ENCODE assay signal across 13 mouse cellular contexts in the genomic region with DNA sequence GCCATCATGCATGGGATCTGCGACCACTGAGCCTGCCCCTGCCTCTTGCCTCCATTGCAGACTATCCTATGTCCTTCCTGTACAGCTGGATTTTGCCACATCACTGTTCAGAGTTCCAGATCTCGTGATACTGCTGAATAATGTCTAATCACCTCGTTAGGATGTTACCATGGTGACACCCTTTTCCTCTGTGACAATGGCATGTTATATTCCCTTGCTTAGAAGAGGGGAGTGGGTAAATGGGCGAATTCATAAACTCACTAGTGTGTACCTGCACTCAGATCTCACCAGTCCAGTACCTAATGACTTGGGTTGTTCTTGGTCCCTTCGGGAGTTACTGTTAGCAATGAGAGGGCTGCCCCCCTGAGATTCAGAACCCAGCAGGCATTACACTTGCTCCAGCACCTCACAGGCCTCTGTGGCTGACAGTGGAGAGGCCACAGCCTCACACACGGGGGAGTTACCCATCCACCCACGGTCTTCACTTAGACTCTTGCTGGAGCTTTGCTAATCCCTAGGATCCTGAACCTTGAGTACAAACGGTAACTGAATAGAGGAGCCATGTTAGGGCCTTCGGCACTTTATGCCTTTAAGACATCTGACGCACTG. TPM values are rescaled to one million over a fixed set of nuclear protein-coding genes. Genes with fewer than 3 reads are reported as not detected.
DNase-seq lines count a peak whose midpoint lies in the region; ATAC-seq and TF ChIP-seq lines count a peak whose summit lies in the region.
"Had no signal": no experiment of that assay in that cellular context is flagged by ENCODE, and none has a peak within 500 bp of the region (broad histone marks: within the 10 kb centered on the region; RNA-seq: fewer than 3 reads in every experiment).

No protein-coding gene starts in this region.

- ATAC-seq in forebrain, embryonic 16.5 days, result peak; percentile 39
- ATAC-seq in midbrain, embryonic 16.5 days, result peak; percentile 63; the same call in 1 of the 2 replicates

- no peak for TF ChIP-seq POLR2A in cerebellum, adult 2 months (IDR thresholded peaks at IDR 0.05; ENCODE audit: borderline replicate concordance, insufficient read depth, low read length)

- H3K4me1 ChIP-seq in cerebellum, adult 2 months (ENCODE audit: control insufficient read depth, insufficient read depth, low read length), result peaks cover 29% of the 10 kb centered on the region
- peaks cover 33% of the 10 kb centered on the region for H3K4me1 ChIP-seq in forebrain, embryonic 16.5 days (replicated peaks; ENCODE audit: control insufficient read depth, insufficient read depth, low read length)
- peaks cover 7% of the 10 kb centered on the region for H3K4me1 ChIP-seq in midbrain, embryonic 16.5 days (ENCODE audit: control insufficient read depth, insufficient read depth, low read length)

- no peak for DNase-seq in cerebellum, adult 2 months
- DNase-seq in cerebellum, postnatal 36 days, result no peak
- no peak for DNase-seq in left cerebral cortex, adult 2 months (ENCODE audit: extremely low spot score in 1 of 2, low spot score in 2 of 2)
- DNase-seq in left cerebral cortex, adult 9 months (ENCODE audit: low spot score in 2 of 2), result no peak
- DNase-seq in right cerebral cortex, postnatal 14 days, result no peak
- DNase-seq in lung, postnatal 25 days (ENCODE audit: low spot score), result no peak
- DNase-seq: kidney, adult 11 months; kidney, postnatal 4 days had no signal

- no peaks in the 10 kb centered on the region for H3K27me3 ChIP-seq in cerebellum, adult 2 months (ENCODE audit: control insufficient read depth, insufficient read depth, low read length)
- H3K27me3 ChIP-seq in forebrain, embryonic 16.5 days (replicated peaks; ENCODE audit: control insufficient read depth, insufficient read depth, low read length), result no peaks in the 10 kb centered on the region
- no peaks in the 10 kb centered on the region for H3K27me3 ChIP-seq in midbrain, embryonic 16.5 days (ENCODE audit: control insufficient read depth, insufficient read depth, low read depth, low read length)

- no peak overlapping the region for H3K4me3 ChIP-seq in cerebellum, adult 2 months (replicated peaks; ENCODE audit: insufficient read depth, low read depth, low read length)
- no peak overlapping the region for H3K4me3 ChIP-seq in left cerebral cortex, adult 2 months
- H3K4me3 ChIP-seq in forebrain, embryonic 16.5 days (replicated peaks; ENCODE audit: low read length), result no peak overlapping the region
- no peak overlapping the region for H3K4me3 ChIP-seq in midbrain, embryonic 16.5 days (ENCODE audit: low read depth, low read length)

- WGBS in cerebellum, adult 2 months, result 42% methylated on average over 10 of the region's 10 CpGs
- WGBS in forebrain, embryonic 16.5 days, result 23% methylated on average over 10 of the region's 10 CpGs
- 46% methylated on average over 10 of the region's 10 CpGs for WGBS in midbrain, embryonic 16.5 days

- peak overlapping the region; percentile 0; the same call in 1 of the 2 replicates for H3K27ac ChIP-seq in cerebellum, adult 2 months (ENCODE audit: insufficient read depth, low read length)
- peak overlapping the region; percentile 16; the same call in 1 of the 2 replicates for H3K27ac ChIP-seq in left cerebral cortex, adult 2 months
- peak overlapping the region; percentile 86 for H3K27ac ChIP-seq in forebrain, embryonic 16.5 days (ENCODE audit: low read length)
- H3K27ac ChIP-seq in midbrain, embryonic 16.5 days (ENCODE audit: low read length), result peak overlapping the region; percentile 29

- intact Hi-C loops in left cerebral cortex, adult 2 months (cut with DNase I), result no loop called here

- no peak for TF ChIP-seq CTCF in cerebellum, adult 2 months (IDR thresholded peaks at IDR 0.05; ENCODE audit: borderline replicate concordance, insufficient read depth, low read depth, low read length)
- TF ChIP-seq CTCF in left cerebral cortex, adult 2 months (IDR thresholded peaks at IDR 0.05), result no peak

- H3K9ac ChIP-seq in forebrain, embryonic 16.5 days (replicated peaks; ENCODE audit: low read depth, low read length), result peak overlapping the region; percentile 33
- H3K9ac ChIP-seq in midbrain, embryonic 16.5 days (ENCODE audit: low read depth, low read length), result no peak overlapping the region

- H3K36me3 ChIP-seq in forebrain, embryonic 16.5 days (ENCODE audit: control insufficient read depth, insufficient read depth), result no peaks in the 10 kb centered on the region
- no peaks in the 10 kb centered on the region for H3K36me3 ChIP-seq in midbrain, embryonic 16.5 days (ENCODE audit: control insufficient read depth, insufficient read depth, low read length)

- 0 out of 2 replicates have a peak overlapping the region, but pooled peaks have one; percentile 10 for H3K4me2 ChIP-seq in forebrain, embryonic 16.5 days (ENCODE audit: low read length)
- no peak overlapping the region for H3K4me2 ChIP-seq in midbrain, embryonic 16.5 days (ENCODE audit: low read length)

- H3K9me3 ChIP-seq in forebrain, embryonic 16.5 days (ENCODE audit: control insufficient read depth, low read length), result no peaks in the 10 kb centered on the region
- H3K9me3 ChIP-seq in midbrain, embryonic 16.5 days (replicated peaks; ENCODE audit: control insufficient read depth, low read length, poor library complexity, severe bottlenecking), result no peaks in the 10 kb centered on the region

RNA-seq across cellular contexts. Expression of gene Fank1, which starts 11.3 kb away (rescaled TPM):
- 1.5 and 1.6 TPM in 2 replicates for polyA plus RNA-seq in cerebellum, adult 2 months (2012; rRNA removed)
- total RNA-seq in left cerebral cortex, adult 2 months (2021), result 1 to 10 TPM; 3.6 to 4.1 TPM
- polyA plus RNA-seq in forebrain, embryonic 16.5 days (2015; fragmentation: Nextera tagmentation; extraction: Ambion mirVana), result 3.0 and 3.3 TPM in 2 replicates
- 5.2 and 7.9 TPM in 2 replicates for polyA plus RNA-seq in midbrain, embryonic 16.5 days (2015; fragmentation: Nextera tagmentation; extraction: Ambion mirVana)
- total RNA-seq: gastrocnemius, postnatal 36 days; neutrophil, adult 5-6 weeks had no signal
- polyA plus RNA-seq: heart, embryonic 14.5 days had no signal

RNA-seq across cellular contexts. Expression of gene Dhx32, which starts 17.2 kb away (rescaled TPM):
- 25.3 and 29.6 TPM in 2 replicates for polyA plus RNA-seq in cerebellum, adult 2 months (2012; rRNA removed)
- 10 to 100 TPM; 36.8 to 40.8 TPM for total RNA-seq in left cerebral cortex, adult 2 months (2021)
- polyA plus RNA-seq in forebrain, embryonic 16.5 days (2015; fragmentation: Nextera tagmentation; extraction: Ambion mirVana), result 50.8 and 51.0 TPM in 2 replicates
- polyA plus RNA-seq in midbrain, embryonic 16.5 days (2015; fragmentation: Nextera tagmentation; extraction: Ambion mirVana), result 43.2 and 46.3 TPM in 2 replicates

RNA-seq across cellular contexts. Expression of gene Uros, which starts 55.5 kb away (rescaled TPM):
- polyA plus RNA-seq in cerebellum, adult 2 months (2012; rRNA removed), result 34.7 and 35.1 TPM in 2 replicates
- total RNA-seq in left cerebral cortex, adult 2 months (2021), result 10 to 100 TPM; 19.1 to 21.3 TPM
- 51.5 and 57.6 TPM in 2 replicates for polyA plus RNA-seq in forebrain, embryonic 16.5 days (2015; fragmentation: Nextera tagmentation; extraction: Ambion mirVana)
- polyA plus RNA-seq in midbrain, embryonic 16.5 days (2015; fragmentation: Nextera tagmentation; extraction: Ambion mirVana), result 55.7 and 56.7 TPM in 2 replicates

RNA-seq across cellular contexts. Expression of gene Bccip, which starts 56.2 kb away (rescaled TPM):
- 104 and 111 TPM in 2 replicates for polyA plus RNA-seq in cerebellum, adult 2 months (2012; rRNA removed)
- total RNA-seq in left cerebral cortex, adult 2 months (2021), result 10 to 100 TPM; 66.7 to 73.4 TPM
- polyA plus RNA-seq in forebrain, embryonic 16.5 days (2015; fragmentation: Nextera tagmentation; extraction: Ambion mirVana), result 110 and 115 TPM in 2 replicates
- 89.8 and 93.0 TPM in 2 replicates for polyA plus RNA-seq in midbrain, embryonic 16.5 days (2015; fragmentation: Nextera tagmentation; extraction: Ambion mirVana)

Comparison
In these comparisons a context has a peak if more than half of its experiments do, and no peak if none do; other contexts are left out.
1. H3K27ac ChIP-seq: peak in every context shown above with its lines; median percentile 86 in forebrain, embryonic 16.5 days; 29 in midbrain, embryonic 16.5 days; 16 in left cerebral cortex, adult 2 months; 0 in cerebellum, adult 2 months.